Mouse (Mus musculus): ENCODE measurements around the gene 4930564D02Rik. TPM values are rescaled to one million over a fixed set of nuclear protein-coding genes. Genes with fewer than 3 reads are reported as not detected.

4930564D02Rik gene
- polyA plus RNA-seq, 1 experiment from 2014 or later: not detected

GRCm38 (mm10) chr3:105094448-105094847, 27.8 kb downstream of the 4930564D02Rik start:
- Histone ChIP-seq H3K4me1 (ENCODE audit: control insufficient read depth, insufficient read depth, low read length) (no peaks in the 10 kb centered on the region), H3K36me3 (ENCODE audit: control insufficient read depth, insufficient read depth, low read length) (no peaks in the 10 kb centered on the region), H3K9me3 (ENCODE audit: control insufficient read depth, low read length) (no peaks in the 10 kb centered on the region), H3K27ac (ENCODE audit: low read length) (no peak overlapping the region), H3K4me2 (ENCODE audit: low read depth, low read length) (no peak overlapping the region), H3K9ac (ENCODE audit: low read depth, low read length) (no peak overlapping the region), H3K4me3 (ENCODE audit: low read length) (no peak overlapping the region), H3K27me3 (replicated peaks; ENCODE audit: control insufficient read depth, insufficient read depth, low read length) (no peaks in the 10 kb centered on the region)
- no peak for ATAC-seq
- 63% methylated on average over 2 of the region's 2 CpGs for WGBS

- no peak for ATAC-seq
- no peak overlapping the region for H3K27ac ChIP-seq (ENCODE audit: low read length)
- H3K4me3 ChIP-seq (ENCODE audit: low read length): no peak overlapping the region
- no peaks in the 10 kb centered on the region for H3K27me3 ChIP-seq (replicated peaks; ENCODE audit: control insufficient read depth, insufficient read depth, low read length)
- no peak overlapping the region for H3K4me2 ChIP-seq (ENCODE audit: low read depth, low read length)
- H3K4me1 ChIP-seq (ENCODE audit: control insufficient read depth, insufficient read depth, low read length): no peaks in the 10 kb centered on the region
- no peak overlapping the region for H3K9ac ChIP-seq (ENCODE audit: low read depth, low read length)
- no peaks in the 10 kb centered on the region for H3K9me3 ChIP-seq (ENCODE audit: control insufficient read depth, low read length)
- H3K36me3 ChIP-seq (ENCODE audit: control insufficient read depth, insufficient read depth, low read length): no peaks in the 10 kb centered on the region
- WGBS: 77% methylated on average over 5 of the region's 5 CpGs
Measured at GRCm38 (mm10) chr3:105095026-105095425, 28.4 kb downstream of the 4930564D02Rik start.

- Histone ChIP-seq H3K4me2 (ENCODE audit: low read depth, low read length) (no peak overlapping the region), H3K9me3 (ENCODE audit: control insufficient read depth, low read length) (no peaks in the 10 kb centered on the region), H3K27me3 (replicated peaks; ENCODE audit: control insufficient read depth, insufficient read depth, low read length) (no peaks in the 10 kb centered on the region), H3K36me3 (ENCODE audit: control insufficient read depth, insufficient read depth, low read length) (no peaks in the 10 kb centered on the region), H3K4me1 (ENCODE audit: control insufficient read depth, insufficient read depth, low read length) (no peaks in the 10 kb centered on the region), H3K4me3 (ENCODE audit: low read length) (no peak overlapping the region), H3K9ac (ENCODE audit: low read depth, low read length) (no peak overlapping the region), H3K27ac (ENCODE audit: low read length) (no peak overlapping the region)
- no peak for ATAC-seq
- 75% methylated on average over 4 of the region's 4 CpGs for WGBS
Measured at GRCm38 (mm10) chr3:105097581-105097980, 30.9 kb downstream of the 4930564D02Rik start.

GRCm38 (mm10) chr3:105099526-105100269, 33.1 kb downstream of the 4930564D02Rik start:
- H3K27ac ChIP-seq (ENCODE audit: low read length): no peak overlapping the region
- H3K9me3 ChIP-seq (ENCODE audit: control insufficient read depth, low read length): no peaks in the 10 kb centered on the region
- no peak for ATAC-seq
- no peak overlapping the region for H3K4me2 ChIP-seq (ENCODE audit: low read depth, low read length)
- no peak overlapping the region for H3K4me3 ChIP-seq (ENCODE audit: low read length)
- 45% methylated on average over 15 of the region's 15 CpGs for WGBS
- H3K4me1 ChIP-seq (ENCODE audit: control insufficient read depth, insufficient read depth, low read length): no peaks in the 10 kb centered on the region
- no peak overlapping the region for H3K9ac ChIP-seq (ENCODE audit: low read depth, low read length)
- no peaks in the 10 kb centered on the region for H3K27me3 ChIP-seq (replicated peaks; ENCODE audit: control insufficient read depth, insufficient read depth, low read length)
- H3K36me3 ChIP-seq (ENCODE audit: control insufficient read depth, insufficient read depth, low read length): no peaks in the 10 kb centered on the region

GRCm38 (mm10) chr3:105100270-105100589, 33.6 kb downstream of the 4930564D02Rik start:
- H3K4me3 ChIP-seq (ENCODE audit: low read length): no peak overlapping the region
- 82% methylated on average over 4 of the region's 4 CpGs for WGBS
- no peak for ATAC-seq
- no peaks in the 10 kb centered on the region for H3K27me3 ChIP-seq (replicated peaks; ENCODE audit: control insufficient read depth, insufficient read depth, low read length)
- H3K4me1 ChIP-seq (ENCODE audit: control insufficient read depth, insufficient read depth, low read length): no peaks in the 10 kb centered on the region
- no peaks in the 10 kb centered on the region for H3K36me3 ChIP-seq (ENCODE audit: control insufficient read depth, insufficient read depth, low read length)
- H3K9ac ChIP-seq (ENCODE audit: low read depth, low read length): no peak overlapping the region
- no peak overlapping the region for H3K27ac ChIP-seq (ENCODE audit: low read length)
- no peaks in the 10 kb centered on the region for H3K9me3 ChIP-seq (ENCODE audit: control insufficient read depth, low read length)
- no peak overlapping the region for H3K4me2 ChIP-seq (ENCODE audit: low read depth, low read length)

- Histone ChIP-seq H3K4me3 (ENCODE audit: low read length) (no peak overlapping the region), H3K27me3 (replicated peaks; ENCODE audit: control insufficient read depth, insufficient read depth, low read length) (no peaks in the 10 kb centered on the region), H3K4me1 (ENCODE audit: control insufficient read depth, insufficient read depth, low read length) (no peaks in the 10 kb centered on the region), H3K9me3 (ENCODE audit: control insufficient read depth, low read length) (no peaks in the 10 kb centered on the region), H3K27ac (ENCODE audit: low read length) (no peak overlapping the region), H3K36me3 (ENCODE audit: control insufficient read depth, insufficient read depth, low read length) (no peaks in the 10 kb centered on the region), H3K4me2 (ENCODE audit: low read depth, low read length) (no peak overlapping the region), H3K9ac (ENCODE audit: low read depth, low read length) (no peak overlapping the region)
- WGBS: 82% methylated on average over 4 of the region's 4 CpGs
- no peak for ATAC-seq
Measured at GRCm38 (mm10) chr3:105105827-105106226, 39.2 kb downstream of the 4930564D02Rik start.

GRCm38 (mm10) chr3:105113859-105114258, 47.2 kb downstream of the 4930564D02Rik start:
- 82% methylated on average over 4 of the region's 4 CpGs for whole genome bisulfite sequencing
- Histone ChIP-seq H3K27ac (ENCODE audit: low read length) (no peak overlapping the region), H3K27me3 (replicated peaks; ENCODE audit: control insufficient read depth, insufficient read depth, low read length) (no peaks in the 10 kb centered on the region), H3K9ac (ENCODE audit: low read depth, low read length) (no peak overlapping the region), H3K9me3 (ENCODE audit: control insufficient read depth, low read length) (no peaks in the 10 kb centered on the region), H3K36me3 (ENCODE audit: control insufficient read depth, insufficient read depth, low read length) (no peaks in the 10 kb centered on the region), H3K4me2 (ENCODE audit: low read depth, low read length) (no peak overlapping the region), H3K4me3 (ENCODE audit: low read length) (no peak overlapping the region), H3K4me1 (ENCODE audit: control insufficient read depth, insufficient read depth, low read length) (no peaks in the 10 kb centered on the region)
- no peak for ATAC-seq

GRCm38 (mm10) chr3:105114269-105114668, 47.6 kb downstream of the 4930564D02Rik start:
- H3K27me3 ChIP-seq (replicated peaks; ENCODE audit: control insufficient read depth, insufficient read depth, low read length): no peaks in the 10 kb centered on the region
- no peak overlapping the region for H3K27ac ChIP-seq (ENCODE audit: low read length)
- peak; percentile 55; the same call in 1 of the 2 replicates for ATAC-seq
- H3K9me3 ChIP-seq (ENCODE audit: control insufficient read depth, low read length): no peaks in the 10 kb centered on the region
- WGBS: 24% methylated on average over 2 of the region's 2 CpGs
- no peak overlapping the region for H3K4me2 ChIP-seq (ENCODE audit: low read depth, low read length)
- no peaks in the 10 kb centered on the region for H3K4me1 ChIP-seq (ENCODE audit: control insufficient read depth, insufficient read depth, low read length)
- no peak overlapping the region for H3K9ac ChIP-seq (ENCODE audit: low read depth, low read length)
- no peak overlapping the region for H3K4me3 ChIP-seq (ENCODE audit: low read length)
- no peaks in the 10 kb centered on the region for H3K36me3 ChIP-seq (ENCODE audit: control insufficient read depth, insufficient read depth, low read length)

- Histone ChIP-seq H3K27me3 (replicated peaks; ENCODE audit: control insufficient read depth, insufficient read depth, low read length) (no peaks in the 10 kb centered on the region), H3K36me3 (ENCODE audit: control insufficient read depth, insufficient read depth, low read length) (no peaks in the 10 kb centered on the region), H3K4me3 (ENCODE audit: low read length) (no peak overlapping the region), H3K9me3 (ENCODE audit: control insufficient read depth, low read length) (no peaks in the 10 kb centered on the region), H3K4me1 (ENCODE audit: control insufficient read depth, insufficient read depth, low read length) (no peaks in the 10 kb centered on the region), H3K4me2 (ENCODE audit: low read depth, low read length) (no peak overlapping the region), H3K9ac (ENCODE audit: low read depth, low read length) (no peak overlapping the region), H3K27ac (ENCODE audit: low read length) (no peak overlapping the region)
- 89% methylated on average over 4 of the region's 4 CpGs for WGBS
- ATAC-seq: no peak
Measured at GRCm38 (mm10) chr3:105116596-105116995, 50.0 kb downstream of the 4930564D02Rik start.

- Histone ChIP-seq H3K36me3 (ENCODE audit: control insufficient read depth, insufficient read depth, low read length) (no peaks in the 10 kb centered on the region), H3K9me3 (ENCODE audit: control insufficient read depth, low read length) (no peaks in the 10 kb centered on the region), H3K4me3 (ENCODE audit: low read length) (no peak overlapping the region), H3K4me2 (ENCODE audit: low read depth, low read length) (no peak overlapping the region), H3K9ac (ENCODE audit: low read depth, low read length) (no peak overlapping the region), H3K4me1 (ENCODE audit: control insufficient read depth, insufficient read depth, low read length) (no peaks in the 10 kb centered on the region), H3K27ac (ENCODE audit: low read length) (no peak overlapping the region), H3K27me3 (replicated peaks; ENCODE audit: control insufficient read depth, insufficient read depth, low read length) (no peaks in the 10 kb centered on the region)
- 82% methylated on average over 3 of the region's 3 CpGs for WGBS
- ATAC-seq: no peak
Measured at GRCm38 (mm10) chr3:105123776-105124175, 57.1 kb downstream of the 4930564D02Rik start.

All from intestine, embryonic 16.5 days (tissue).